Mouse (Mus musculus): ENCODE measurements around the gene Olfr1415. TPM values are rescaled to one million over a fixed set of nuclear protein-coding genes. Genes with fewer than 3 reads are reported as not detected.

Olfr1415 gene
- not detected for total RNA-seq (2023)

DNA sequence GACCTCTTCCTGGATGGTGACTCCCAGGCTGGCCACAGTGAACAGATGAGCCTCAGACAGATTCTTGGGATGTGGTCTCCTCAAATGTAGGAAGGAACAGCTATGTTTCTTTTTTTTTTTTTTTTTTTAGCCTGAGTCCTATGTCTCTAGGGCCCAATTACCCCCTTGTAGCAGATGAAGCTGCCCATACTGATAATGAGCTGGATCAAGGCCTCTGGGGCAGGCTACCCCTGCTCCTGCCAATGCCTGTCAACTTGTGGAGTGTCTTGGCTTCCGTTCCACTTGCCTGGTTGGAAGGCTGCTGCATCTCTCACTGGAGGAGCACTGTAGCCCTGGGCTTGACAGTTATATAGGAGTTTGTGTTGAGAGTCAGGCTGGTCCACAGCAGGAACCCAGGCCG is at the start of gene Olfr1415:
Olfr1415 (minus strand) TSS at position 101 of the 400 bp plus-strand sequence.

DNA sequence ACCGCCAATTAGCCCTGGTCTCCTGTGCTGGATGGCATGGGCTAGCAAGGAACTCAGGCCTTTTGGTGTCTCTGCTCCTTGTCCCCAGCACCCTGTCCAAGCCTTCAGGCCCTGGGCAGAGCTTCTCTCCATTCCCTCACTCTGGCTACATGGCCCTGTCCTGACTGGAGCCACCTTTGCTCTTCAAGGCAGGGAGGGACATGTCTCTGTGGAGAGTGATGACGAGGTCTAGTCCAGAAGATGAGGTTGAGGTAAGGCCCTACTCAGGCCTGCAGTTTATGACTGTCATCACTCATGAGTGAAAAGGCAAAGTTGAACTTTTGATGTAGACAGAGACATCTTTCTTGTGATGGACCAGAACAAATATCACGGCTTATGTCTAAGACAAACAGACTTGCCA is 22.7 kb upstream of the Olfr1415 start, which contains the start of gene Olfr1414:
Olfr1414 (minus strand) TSS at position 101 of the 400 bp plus-strand sequence.

DNA sequence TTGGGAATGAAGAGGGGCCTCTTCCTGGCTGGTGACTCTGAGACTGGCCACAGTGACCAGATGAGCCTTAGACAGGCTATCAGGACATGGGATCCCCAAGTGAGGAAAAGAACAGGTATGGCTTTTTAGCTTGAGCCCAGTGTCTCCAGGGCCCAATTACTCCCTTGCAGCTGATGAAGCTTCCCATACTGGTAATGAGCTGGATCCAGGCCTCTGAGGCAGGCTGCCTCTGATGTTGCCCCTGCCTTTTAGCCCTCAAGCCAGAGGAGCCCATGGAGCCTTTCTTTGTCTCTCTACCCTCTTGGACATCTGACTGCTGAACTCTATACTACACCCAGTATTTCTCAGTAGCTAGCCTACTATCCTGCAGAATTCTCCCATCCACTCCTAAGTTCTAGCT is 10.9 kb downstream of the Olfr1415 start, which contains the start of gene Olfr1416:
Olfr1416 (minus strand) TSS at position 101 of the 400 bp plus-strand sequence.

DNA sequence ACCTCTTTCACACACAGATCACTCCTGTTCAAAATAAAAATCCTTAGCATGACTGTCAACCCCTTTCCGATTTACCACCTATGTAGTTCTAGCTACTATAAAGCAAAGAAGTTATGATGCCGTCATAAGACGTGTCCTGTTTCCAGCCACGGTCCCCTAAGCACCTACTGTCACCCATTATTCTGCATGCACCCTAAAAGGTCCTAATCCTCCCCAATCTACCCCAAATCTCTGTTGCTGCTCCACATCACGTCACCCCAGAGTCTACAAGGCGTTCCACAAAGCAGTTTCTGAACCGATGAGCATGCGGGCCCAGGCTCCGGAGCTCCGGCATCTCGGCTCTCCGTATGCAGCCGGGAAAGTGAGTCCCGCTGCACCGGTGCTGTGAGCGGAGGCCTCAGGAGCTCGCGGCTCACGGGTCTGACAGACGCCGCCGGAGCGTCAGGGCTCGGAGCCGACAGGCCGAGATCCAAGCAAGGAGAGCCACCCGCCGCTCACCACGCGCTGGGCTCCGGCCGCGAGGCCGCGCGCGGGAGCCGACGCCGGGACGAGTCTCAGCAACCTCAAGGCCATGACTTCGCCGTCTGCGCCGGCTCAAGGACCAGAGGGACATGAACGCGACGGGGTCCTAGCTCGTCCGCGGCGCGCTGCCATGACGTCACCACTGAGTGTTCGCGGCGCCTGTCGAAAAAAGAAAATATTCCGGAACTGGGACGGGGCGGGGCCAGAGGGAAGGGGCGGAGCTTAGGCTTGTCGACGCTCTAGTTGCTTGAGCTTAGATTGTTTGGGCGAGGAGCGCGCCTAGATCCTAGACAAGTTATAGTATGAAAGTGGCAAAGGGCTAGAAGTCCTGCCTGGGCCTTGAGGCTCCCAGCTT is 22.5 kb downstream of the Olfr1415 start, which contains the start of gene Ndufa10:
Ndufa10 (minus strand) TSS at position 696 of the 877 bp plus-strand sequence.

Other genes starting within 250 kb of the Olfr1415 start
- gene Ndufa10, start 22.2 kb downstream of the Olfr1415 start, total RNA-seq (2023) = 100 to 1,000 TPM; 107 to 121 TPM
- not detected for gene Olfr1416, start 11.0 kb downstream of the Olfr1415 start, total RNA-seq (2023)
- gene Olfr1414, start 22.6 kb upstream of the Olfr1415 start, total RNA-seq (2023) = not detected
- gene Olfr1413, start 75.2 kb upstream of the Olfr1415 start, total RNA-seq (2023) = not detected
- not detected for gene Olfr1412, start 89.7 kb upstream of the Olfr1415 start, total RNA-seq (2023)
- not detected for gene Olfr1411, start 98.3 kb upstream of the Olfr1415 start, total RNA-seq (2023)
- gene Olfr1410, start 109.7 kb upstream of the Olfr1415 start, total RNA-seq (2023) = not detected
- gene Olfr12, start 121.7 kb upstream of the Olfr1415 start, total RNA-seq (2023) = not detected
- 10 to 100 TPM; 62.8 to 70.7 TPM for gene Cops9, start 145.9 kb upstream of the Olfr1415 start, total RNA-seq (2023)
- not detected for gene Otos, start 152.7 kb upstream of the Olfr1415 start, total RNA-seq (2023)